Mouse (Mus musculus) adrenal gland, adult (tissue): ENCODE results near the gene Kpna7.
"Not testable (repeated sequence)": the region's sequence is repeated elsewhere in the genome, so short reads cannot be mapped to it uniquely, and the experiment has no call there.

Source experiments
- DNase-seq, 2 experiments: peaks; one replicate each; pipeline ENCODE4 v3.0.0; 2022 to 2023; ENCODE audit warnings: low spot score in 1 of 2; ENCODE audit not compliant: inconsistent age in 2 of 2

Gene Kpna7

GRCm38 (mm10) chr5:145104328-145104727 is 20.5 kb upstream of the Kpna7 start:
- no peak for DNase-seq

GRCm38 (mm10) chr5:145102706-145103105 is 18.9 kb upstream of the Kpna7 start:
- no peak for DNase-seq

GRCm38 (mm10) chr5:145101451-145101850 is 17.6 kb upstream of the Kpna7 start:
- DNase-seq = not testable (repeated sequence)

DNA sequence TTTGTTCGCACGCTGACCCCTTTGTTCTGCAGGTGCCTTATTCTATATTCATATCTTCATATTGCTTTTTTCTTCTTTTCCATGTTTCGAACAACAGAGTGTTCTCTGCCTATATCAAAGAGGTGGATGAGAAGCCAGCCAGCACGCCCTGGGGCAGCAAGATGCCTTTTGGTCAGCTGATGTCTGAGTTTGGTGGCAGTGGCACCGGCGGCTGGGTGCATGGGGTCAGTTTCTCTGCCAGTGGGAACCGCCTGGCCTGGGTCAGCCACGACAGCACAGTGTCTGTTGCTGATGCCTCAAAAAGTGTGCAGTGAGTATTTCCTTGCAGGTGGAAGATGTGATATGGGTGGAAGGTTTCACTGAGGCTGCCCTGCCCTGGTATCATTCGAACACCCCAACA is 17.1 kb upstream of the Kpna7 start:
- DNase-seq = no peak

GRCm38 (mm10) chr5:145098340-145098821 is 14.6 kb upstream of the Kpna7 start:
- DNase-seq = no peak

- DNase-seq = no peak
Measured at GRCm38 (mm10) chr5:145096195-145096594, 12.4 kb upstream of the Kpna7 start.

- no peak for DNase-seq
Measured at GRCm38 (mm10) chr5:145089878-145090277, 6.0 kb upstream of the Kpna7 start.

- DNase-seq = no peak
Measured at GRCm38 (mm10) chr5:145088186-145088585, 4.4 kb upstream of the Kpna7 start.

DNA sequence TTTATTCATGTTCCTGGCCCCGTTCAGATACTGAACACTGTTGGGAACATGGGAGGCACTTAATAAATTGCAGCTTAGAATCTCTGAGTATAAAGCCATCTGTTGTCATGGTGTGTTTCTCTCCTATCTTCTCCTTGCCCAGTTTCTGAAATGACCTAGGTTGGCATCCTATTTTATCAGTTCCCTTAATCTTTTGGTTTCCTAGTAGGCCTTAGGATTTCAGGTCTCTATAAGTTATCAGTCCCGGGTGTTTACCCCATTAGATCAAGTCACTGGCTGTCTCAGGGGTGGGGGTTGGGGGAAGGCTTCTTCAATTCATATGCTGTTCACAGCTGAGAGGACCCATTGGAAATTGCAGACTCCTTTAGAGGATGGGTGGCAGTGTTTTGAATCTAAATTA is 992 bp upstream of the Kpna7 start:
- DNase-seq = no peak

GRCm38 (mm10) chr5:145083201-145083600 is 629 bp downstream of the Kpna7 start:
- not testable (repeated sequence) for DNase-seq

DNA sequence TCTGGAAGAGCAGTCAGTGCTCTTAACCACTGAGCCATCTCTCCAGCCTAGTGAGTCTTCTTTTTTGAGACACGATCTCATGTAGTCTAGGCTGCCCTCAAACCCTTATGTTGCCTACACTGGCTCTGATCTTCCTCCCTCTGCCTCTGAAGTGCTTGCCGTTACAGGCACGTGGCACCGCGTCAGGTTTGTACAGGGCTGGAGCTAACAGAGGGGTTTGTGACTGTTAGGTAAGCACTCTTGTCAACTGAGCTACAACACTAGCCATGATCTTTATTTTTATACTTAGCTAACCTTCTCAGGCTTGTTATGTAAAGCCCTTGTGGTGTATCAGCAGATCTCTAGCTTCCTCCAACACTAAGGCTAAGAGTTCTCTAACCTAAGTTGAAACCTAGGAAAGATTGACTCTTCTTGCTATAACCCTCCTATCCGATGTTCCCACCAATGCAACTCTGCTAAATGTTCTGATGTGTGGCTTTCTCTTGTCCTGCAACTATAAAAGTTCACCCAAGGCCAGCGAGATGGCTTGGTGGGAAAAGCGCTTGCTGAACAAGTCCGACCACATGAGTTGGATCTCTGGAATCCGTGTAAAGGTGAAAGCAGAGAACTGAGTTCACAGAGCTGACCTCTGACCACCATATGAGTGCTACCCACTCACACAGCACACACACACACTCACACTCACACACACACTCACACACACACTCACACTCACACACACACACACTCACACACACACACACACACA is 1.8 kb downstream of the Kpna7 start:
- DNase-seq = no peak

DNA sequence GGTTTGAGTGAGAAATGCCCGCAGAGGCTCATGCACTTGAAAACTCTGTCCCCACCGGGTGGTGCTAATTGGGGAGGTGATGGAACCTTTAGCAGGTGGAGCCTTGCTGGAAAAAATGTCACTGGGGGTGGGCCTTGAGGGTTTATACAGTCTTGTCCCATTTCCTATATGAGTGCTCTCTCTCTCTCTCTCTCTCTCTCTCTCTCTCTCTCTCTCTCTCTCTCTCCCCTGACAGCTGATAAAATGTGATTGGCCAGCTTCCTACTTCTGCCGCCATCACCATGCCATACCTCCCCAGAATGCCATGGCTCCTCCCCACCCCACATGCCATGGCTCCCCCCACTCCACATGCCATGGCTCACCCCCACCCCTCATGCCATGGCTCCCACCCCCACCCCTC is 8.7 kb downstream of the Kpna7 start:
- DNase-seq = no peak

- DNase-seq = no peak
Measured at GRCm38 (mm10) chr5:145071342-145071741, 12.5 kb downstream of the Kpna7 start.

- peak; percentile 56 to 88 for DNase-seq
Measured at GRCm38 (mm10) chr5:145069707-145070106, 14.1 kb downstream of the Kpna7 start.

- DNase-seq = peak in 1 of 2 experiments; percentile 16
Measured at GRCm38 (mm10) chr5:145068863-145069262, 15.0 kb downstream of the Kpna7 start.

DNA sequence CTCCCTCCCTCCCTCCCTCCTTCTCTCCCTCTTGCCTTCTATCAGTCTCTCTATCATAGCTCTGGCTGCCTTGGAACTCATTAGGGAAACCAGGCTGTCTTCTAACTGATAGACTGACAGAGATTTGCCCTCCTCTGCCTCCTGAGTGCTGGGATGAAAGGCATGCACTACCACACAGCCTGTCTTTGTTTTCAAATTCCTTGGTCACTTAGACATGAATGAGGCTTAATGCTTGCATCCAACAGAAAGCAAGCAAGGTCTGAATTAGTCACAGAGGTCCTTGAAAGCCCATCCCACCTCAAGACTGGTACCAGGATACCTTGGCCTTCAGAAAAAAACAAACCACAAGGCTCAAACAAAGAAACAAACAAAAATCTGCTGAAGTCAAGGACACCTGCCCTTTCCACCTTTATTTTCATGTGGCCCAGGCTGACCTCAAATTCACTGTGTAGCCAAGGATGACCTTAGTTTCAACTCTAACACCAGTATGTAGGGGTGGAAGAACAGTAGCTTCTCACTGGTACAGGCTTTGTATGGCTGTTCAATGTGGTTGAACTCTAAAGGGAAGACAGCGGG is 19.0 kb downstream of the Kpna7 start:
- no peak for DNase-seq

- no peak for DNase-seq
Measured at GRCm38 (mm10) chr5:145059524-145059923, 24.3 kb downstream of the Kpna7 start.

DNA sequence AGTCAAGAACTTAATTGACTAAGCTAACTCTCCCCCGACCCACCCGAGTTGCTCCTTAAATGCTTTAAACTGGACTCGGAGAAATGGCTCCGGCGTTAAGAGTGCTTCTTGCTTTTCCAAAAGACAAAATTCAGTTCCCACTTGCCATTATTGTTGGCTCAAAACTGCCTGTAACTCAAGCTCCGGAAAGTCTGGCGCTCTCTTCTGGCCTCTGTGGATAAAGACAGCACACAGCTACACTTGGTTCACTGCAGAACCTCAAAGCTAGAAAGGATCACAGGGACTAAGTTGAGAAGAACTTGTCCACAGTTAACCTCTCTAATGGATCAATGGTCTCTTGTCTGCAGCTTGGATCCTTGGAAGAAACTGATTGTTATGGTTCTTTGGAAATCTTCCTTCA is 25.1 kb downstream of the Kpna7 start:
- DNase-seq = peak; percentile 18 to 45

DNA sequence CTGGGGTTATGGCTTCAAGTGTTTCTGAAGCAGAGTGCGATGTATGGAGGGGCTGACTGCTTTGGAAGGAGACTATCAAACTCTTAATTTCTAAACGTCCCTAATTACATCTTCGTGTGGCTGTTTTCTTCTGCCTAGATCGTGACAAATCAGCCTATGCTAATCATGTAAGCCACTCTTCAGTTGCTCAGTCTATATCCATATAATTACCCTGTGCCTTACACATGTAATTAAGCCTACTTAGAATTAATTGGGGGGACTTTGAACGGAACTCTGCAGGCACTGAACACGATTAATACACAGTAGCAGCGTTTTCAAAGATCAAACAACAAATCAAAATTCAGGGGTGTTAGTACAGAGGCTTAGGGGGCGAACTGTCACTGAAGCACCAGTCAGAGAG is 25.9 kb downstream of the Kpna7 start:
- DNase-seq = no peak

DNA sequence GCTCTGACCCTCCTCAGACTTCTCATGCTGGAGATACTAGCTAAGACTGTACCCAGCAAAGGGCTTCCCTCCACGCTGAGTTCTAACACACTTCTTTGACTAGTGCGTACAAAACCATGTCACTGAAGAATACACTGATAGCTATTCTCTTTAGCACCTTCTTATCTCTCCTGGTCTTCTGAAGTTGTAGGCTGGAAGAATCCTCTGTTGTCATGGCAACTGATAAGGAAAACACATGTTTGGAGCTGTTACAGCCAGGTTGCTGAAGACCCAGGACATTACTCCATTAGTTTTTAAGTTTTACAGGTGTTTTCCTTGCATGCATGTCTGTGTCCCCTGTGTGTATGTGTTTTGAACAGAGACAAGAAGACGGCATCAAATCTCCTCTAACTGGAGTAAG is 29.6 kb downstream of the Kpna7 start:
- not testable (repeated sequence) for DNase-seq

- DNase-seq = not testable (repeated sequence)
Measured at GRCm38 (mm10) chr5:145042690-145043089, 41.1 kb downstream of the Kpna7 start, which contains the start of gene 1700018F24Rik. 1700018F24Rik (plus strand) TSS chr5:145042990.

GRCm38 (mm10) chr5:145041628-145042027 is 42.2 kb downstream of the Kpna7 start:
- DNase-seq = peak in 1 of 2 experiments; percentile 53
